Mouse (Mus musculus) activated CD4-positive, CD25-positive, alpha-beta regulatory T cell, adult 4 months (primary cell): Measurements from ENCODE around the gene Crbn. TPM values are rescaled to one million over a fixed set of nuclear protein-coding genes. Genes with fewer than 3 reads are reported as not detected.

Experiments
- ATAC-seq: one replicate; pipeline ENCODE4 v1.8.0; 2017
- polyA plus RNA-seq, 2 experiments: library from polyadenylated mRNA; unstranded; fragments of 100-300 nt; shearing (Covaris generic); gene quantifications; one replicate each; pipeline ENCODE4 v1.2.1; 2017

Gene Crbn
- polyA plus RNA-seq, 2 experiments from 2014 or later: 174 to 195 TPM

- no peak for ATAC-seq
Observed at GRCm38 (mm10) chr6:106761486-106761885, 38.4 kb downstream of the Crbn start.

GRCm38 (mm10) chr6:106760473-106761218 is 39.2 kb downstream of the Crbn start:
- no peak for ATAC-seq

GRCm38 (mm10) chr6:106758299-106758698 is 41.6 kb downstream of the Crbn start:
- ATAC-seq: no peak

DNA sequence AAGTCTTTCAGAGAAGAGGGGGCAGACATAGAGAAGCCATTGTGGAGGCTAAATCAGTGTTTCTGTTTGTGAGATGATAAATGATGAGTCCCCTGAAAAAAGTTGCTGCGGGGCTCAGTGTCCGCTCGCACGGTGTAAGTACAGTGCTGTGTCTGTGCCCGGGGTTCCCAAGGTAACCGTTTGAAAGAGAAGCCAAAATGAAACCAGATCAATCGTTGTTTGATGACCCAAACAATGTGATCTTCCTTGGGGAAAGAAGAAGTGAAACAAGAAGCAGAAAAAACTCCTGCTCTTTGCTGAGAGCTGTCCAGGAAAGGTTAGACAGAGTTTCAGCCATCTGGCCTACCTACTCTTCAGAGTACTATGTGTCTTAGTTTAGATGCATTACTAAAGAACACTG is 49.6 kb downstream of the Crbn start:
- ATAC-seq: no peak

- ATAC-seq: no peak
Observed at GRCm38 (mm10) chr6:106748887-106749388, 50.9 kb downstream of the Crbn start, which contains the start of gene Il5ra. Gene Il5ra (minus strand): TSS chr6:106749037.

DNA sequence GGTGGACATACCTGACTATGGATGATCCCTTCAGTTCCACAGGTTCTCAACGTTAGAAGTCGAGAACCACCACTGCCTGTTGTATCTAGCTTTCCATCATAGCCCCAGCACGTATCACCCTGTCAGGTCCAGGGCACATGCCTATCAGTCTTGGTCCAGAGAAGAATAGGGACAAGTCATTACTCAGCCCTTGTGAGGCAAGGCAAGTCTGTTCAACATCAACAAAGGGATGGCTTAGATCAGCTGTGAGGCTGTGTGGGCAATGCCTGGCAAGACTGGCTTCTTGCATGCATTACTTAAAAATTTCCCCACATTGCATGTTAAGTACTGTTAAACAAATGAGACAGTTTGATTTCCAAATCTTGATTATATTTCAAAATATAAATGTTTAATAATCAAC is 52.1 kb downstream of the Crbn start:
- ATAC-seq: no peak

DNA sequence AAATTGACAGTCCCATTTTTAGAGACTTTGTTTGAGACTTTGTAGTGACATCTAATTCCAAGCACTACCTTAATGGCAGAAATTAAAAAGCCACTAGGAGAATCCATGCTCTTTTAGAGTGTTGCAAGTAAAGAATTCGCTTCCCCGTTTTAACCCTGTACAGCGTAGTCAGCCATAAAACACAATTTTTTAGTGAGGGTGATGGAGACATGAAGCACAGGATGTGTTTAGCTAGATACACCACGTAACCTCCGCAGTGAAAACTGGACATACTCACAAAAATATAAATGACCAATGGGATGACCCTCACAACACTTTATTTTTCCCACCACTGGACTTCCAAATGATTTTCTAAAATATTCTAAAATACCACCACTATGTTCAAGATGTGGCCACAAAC is 52.6 kb downstream of the Crbn start:
- no peak for ATAC-seq

DNA sequence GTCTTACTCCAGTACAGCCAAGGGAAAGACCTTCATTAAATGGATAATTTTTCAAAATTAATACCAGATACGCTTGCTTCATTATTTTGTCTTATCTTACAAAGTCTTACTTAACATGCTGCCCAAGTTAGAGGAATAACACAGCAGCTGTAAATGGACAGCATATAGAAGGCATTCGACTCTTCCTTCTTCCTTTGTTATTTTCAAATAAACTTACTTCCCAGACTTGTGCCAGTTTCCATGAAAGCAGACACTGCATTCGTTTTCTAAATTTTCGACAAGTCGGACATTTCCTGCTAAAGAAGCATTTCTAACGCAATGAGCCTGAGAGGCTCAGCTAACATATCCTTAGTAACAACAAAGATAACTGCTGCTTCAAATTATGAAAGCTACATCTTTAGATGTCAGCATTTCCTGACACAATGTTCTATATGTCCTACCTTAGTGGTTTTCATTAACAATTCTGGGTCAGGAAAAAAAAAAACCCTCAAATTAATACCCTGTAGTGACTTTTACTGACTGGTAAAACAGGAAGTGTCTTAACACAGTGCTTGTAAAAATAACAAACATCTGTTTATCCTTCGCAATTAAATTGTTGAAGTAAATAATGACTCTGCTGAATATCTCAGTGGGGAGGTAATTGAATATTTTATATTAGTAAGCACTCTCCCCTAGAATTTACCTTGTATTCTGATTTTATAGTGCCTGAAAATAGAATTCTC is 54.0 kb downstream of the Crbn start:
- ATAC-seq: no peak

GRCm38 (mm10) chr6:106743556-106744233 is 56.2 kb downstream of the Crbn start:
- ATAC-seq: no peak

DNA sequence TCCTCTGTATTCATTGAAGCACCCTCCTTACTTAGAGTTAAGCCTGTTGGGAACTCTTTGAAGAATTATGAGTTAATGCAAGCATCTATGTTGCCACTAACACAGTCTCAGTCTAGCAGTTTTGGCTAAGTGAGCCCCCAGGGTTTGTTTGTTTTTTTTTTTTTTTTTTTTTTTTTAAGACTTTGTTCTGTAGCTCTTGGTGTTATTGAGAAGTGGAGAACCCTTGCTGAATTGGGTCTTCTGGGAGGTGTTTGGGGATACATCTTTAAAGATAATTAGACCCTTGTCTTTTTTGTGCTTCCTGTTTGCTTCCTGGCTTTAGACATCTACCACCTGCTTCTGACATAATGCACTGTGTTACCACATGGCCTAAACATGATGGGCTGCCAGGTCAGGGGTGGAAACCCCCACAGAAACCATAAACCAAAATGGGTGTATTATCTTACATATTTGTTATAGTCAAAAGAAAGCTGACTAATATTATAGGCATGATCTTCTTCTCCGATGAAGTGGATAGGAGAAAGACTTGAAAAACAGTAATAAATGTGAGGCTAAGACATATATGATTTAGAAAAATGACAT is 59.5 kb downstream of the Crbn start:
- no peak for ATAC-seq

DNA sequence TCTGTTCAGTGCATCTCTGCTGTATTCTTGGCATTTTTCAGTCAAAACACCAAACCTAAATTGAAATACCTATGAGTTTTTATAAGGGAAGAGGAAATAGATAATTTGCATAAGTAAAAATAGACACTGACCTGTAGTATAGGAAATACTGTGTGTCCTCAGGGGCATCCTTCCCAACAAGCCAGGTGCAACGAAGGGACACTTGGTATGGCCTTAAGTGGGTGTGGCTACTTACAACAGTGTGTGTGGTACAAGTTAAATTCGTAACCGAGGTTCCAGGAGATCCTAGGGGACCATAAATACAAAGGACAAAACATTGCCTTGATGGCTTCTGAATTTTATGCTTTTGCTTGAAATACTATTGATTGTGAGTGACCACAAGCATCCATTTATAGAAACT is 61.6 kb downstream of the Crbn start:
- ATAC-seq: no peak

DNA sequence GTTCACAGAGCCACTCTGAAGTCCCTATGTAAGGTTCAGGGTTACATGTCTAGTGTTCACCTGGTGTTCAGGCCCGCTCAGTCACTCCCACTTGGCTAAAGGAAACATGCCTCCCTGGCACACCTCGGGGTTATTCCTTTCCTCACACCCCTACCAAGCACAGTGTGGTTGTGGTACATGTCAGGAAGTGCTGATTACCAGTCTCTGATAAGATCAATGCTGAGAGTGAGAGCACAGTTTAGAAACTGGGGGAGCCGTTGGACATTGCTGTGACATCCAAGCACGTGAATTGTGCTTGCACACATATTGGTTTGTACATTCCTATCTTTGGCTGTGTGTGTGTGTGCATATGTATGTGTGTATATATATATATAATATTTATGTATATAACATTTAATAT is 67.3 kb downstream of the Crbn start:
- ATAC-seq: no peak

Other genes with a start within 250 kb of the Crbn start
- under 1 TPM in 1 of 2 experiments, not detected in 1; 0.34 TPM for gene Il5ra, start 51.0 kb downstream of the Crbn start, polyA plus RNA-seq
- gene Trnt1, start 31.0 kb downstream of the Crbn start, polyA plus RNA-seq: 100 to 1,000 TPM in 1 of 2 experiments, 10 to 100 TPM in 1; 89.5 to 104 TPM